Mouse (Mus musculus) stomach, embryonic 15.5 days (tissue): ENCODE measurements around the gene Etfa. TPM values are rescaled to one million over a fixed set of nuclear protein-coding genes. Genes with fewer than 3 reads are reported as not detected.

Source experiments
- ATAC-seq: fragments of 200-750 bp; cut with Nextera tagmentation; 2 replicates; pipeline ENCODE4 v1.8.0; 2017; ENCODE audit warnings: low read depth, moderate number of reproducible peaks, moderate TSS enrichment; ENCODE audit not compliant: insufficient read depth, low FRiP score
- H3K27ac ChIP-seq: fragments of 300-500 bp; sonication (generic); 2 replicates; pipeline ENCODE4 v1.5.1; 2015; ENCODE audit warnings: mild to moderate bottlenecking, inconsistent platforms
- H3K27me3 ChIP-seq: fragments of 300-500 bp; sonication (generic); replicated peaks from 2 replicates; pipeline ENCODE4 v1.6.1; 2015; ENCODE audit warnings: inconsistent platforms
- H3K36me3 ChIP-seq: fragments of 300-500 bp; sonication (generic); 2 replicates; pipeline ENCODE4 v1.6.1; 2015; ENCODE audit warnings: inconsistent platforms
- H3K4me1 ChIP-seq: fragments of 300-500 bp; sonication (generic); 2 replicates; pipeline ENCODE4 v1.6.1; 2015; ENCODE audit warnings: inconsistent platforms
- H3K4me2 ChIP-seq: fragments of 300-500 bp; sonication (generic); 2 replicates; pipeline ENCODE4 v1.6.1; 2015; ENCODE audit warnings: mild to moderate bottlenecking, inconsistent platforms
- H3K4me3 ChIP-seq: fragments of 300-500 bp; sonication (generic); replicated peaks from 2 replicates; pipeline ENCODE4 v1.5.1; 2015; ENCODE audit warnings: inconsistent platforms
- H3K9ac ChIP-seq: fragments of 300-500 bp; sonication (generic); 2 replicates; pipeline ENCODE4 v1.6.1; 2015; ENCODE audit warnings: inconsistent platforms
- H3K9me3 ChIP-seq: fragments of 300-500 bp; sonication (generic); 2 replicates; pipeline ENCODE4 v1.6.1; 2016; ENCODE audit warnings: inconsistent platforms
- WGBS: fragments of 180-500 bp; shearing (Covaris S2); methylation state at CpG from one replicate; pipeline ENCODE4 v1.1.7; 2015; 5-methylcytosine and 5-hydroxymethylcytosine counted together
- polyA plus RNA-seq: library from polyadenylated mRNA; unstranded; fragments of >200 nt; fragmentation: Nextera tagmentation; extraction: Ambion mirVana; gene quantifications from 2 replicates; pipeline ENCODE4 v1.2.1, GENCODE M21; 2015

The Etfa gene
- polyA plus RNA-seq: 247 and 265 TPM in 2 replicates

DNA sequence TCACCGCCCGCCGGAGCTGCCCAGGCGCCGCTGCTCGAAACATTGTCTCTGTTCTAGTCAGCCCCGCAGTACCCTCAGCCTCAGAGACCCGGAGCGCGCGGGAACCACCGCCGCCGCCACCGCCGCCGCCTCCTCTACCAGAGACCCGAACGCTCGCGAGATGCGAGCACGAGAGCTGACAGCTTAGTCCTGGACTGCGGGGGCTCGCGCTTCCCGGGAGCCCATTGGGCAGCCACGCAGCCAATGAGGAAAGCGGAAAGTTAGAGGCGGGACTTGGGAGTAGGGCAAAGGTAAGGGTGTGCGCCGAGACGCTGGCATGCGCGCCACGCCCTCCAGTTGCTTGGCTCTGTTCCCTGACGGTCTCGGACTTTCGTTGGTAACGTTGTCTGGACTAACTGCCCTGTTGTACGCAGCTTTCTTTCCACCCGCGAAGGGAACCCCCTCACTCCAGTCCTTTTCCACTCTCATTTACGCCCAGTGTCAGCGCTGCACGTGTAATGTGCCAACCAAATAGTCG lies at the start of gene Etfa:
Gene Etfa (minus strand): TSS at position 217 of the 517 bp plus-strand sequence.
- peak within 1 kb of the TSS; percentile 96 for H3K4me3 ChIP-seq
- H3K9me3 ChIP-seq: no peaks in the 10 kb centered on the region
- no peaks in the 10 kb centered on the region for H3K36me3 ChIP-seq
- H3K4me2 ChIP-seq: peak within 1 kb of the TSS; percentile 66
- no peaks in the 10 kb centered on the region for H3K27me3 ChIP-seq
- ATAC-seq: peak; percentile 100
- H3K9ac ChIP-seq: peak within 1 kb of the TSS; percentile 84
- 0 out of 2 replicates have a peak, but pooled peaks cover 3% of the 10 kb centered on the region for H3K4me1 ChIP-seq
- H3K27ac ChIP-seq: peak within 1 kb of the TSS; percentile 92
- under 1% methylated on average over 46 of the region's 47 CpGs for WGBS

DNA sequence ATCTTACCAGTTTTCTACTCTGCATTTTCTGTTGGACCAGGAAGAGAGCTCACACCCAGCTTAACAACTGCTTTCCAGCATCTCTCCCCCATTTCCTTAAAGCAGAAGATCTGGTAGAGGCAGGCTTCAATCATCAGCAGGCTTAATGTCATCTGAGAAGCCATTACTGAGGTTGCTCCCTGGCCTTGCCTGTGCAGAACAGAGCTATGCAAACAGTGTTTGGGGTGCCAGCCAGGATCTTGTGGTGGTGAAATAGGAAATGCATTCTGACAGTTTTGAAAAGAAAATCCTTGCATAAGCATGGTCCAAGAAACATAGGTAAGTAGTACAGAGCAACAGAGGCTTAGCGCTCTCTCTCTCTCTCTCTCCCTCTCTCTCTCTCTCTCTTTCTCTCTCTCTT lies 48.9 kb upstream of the Etfa start:
- H3K4me1 ChIP-seq: no peaks in the 10 kb centered on the region; the same call in 1 of the 2 replicates
- WGBS: 85% methylated on average over 1 of the region's 1 CpGs

DNA sequence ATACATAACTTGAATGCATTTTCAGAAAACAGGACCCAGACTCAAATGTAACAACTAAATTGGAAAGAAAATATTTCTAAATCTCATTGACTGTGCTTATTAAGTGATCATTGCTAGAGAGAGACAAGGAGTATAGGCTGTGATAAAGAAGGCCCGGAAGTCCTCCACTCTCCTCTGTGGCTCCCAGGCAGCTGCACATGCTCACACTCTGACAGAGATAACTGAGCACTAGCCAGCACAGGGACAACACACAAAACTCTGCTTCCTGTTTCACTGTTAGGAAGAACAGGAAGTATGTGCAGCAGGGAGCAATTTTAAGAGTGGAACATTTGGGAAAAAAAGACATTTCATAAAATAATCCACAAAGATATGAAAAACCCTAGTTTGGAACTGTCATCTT lies 42.9 kb upstream of the Etfa start:
- no peak overlapping the region for H3K9ac ChIP-seq
- no peaks in the 10 kb centered on the region for H3K36me3 ChIP-seq
- H3K4me1 ChIP-seq: no peaks in the 10 kb centered on the region; the same call in 1 of the 2 replicates
- H3K27ac ChIP-seq: no peak overlapping the region
- 18% methylated on average over 1 of the region's 1 CpGs for WGBS
- no peaks in the 10 kb centered on the region for H3K27me3 ChIP-seq
- no peaks in the 10 kb centered on the region for H3K9me3 ChIP-seq
- no peak overlapping the region for H3K4me2 ChIP-seq
- no peak for ATAC-seq
- no peak overlapping the region for H3K4me3 ChIP-seq

More for the DNA sequence above, 48.9 kb upstream of the Etfa start:
- no peak overlapping the region for H3K27ac ChIP-seq
- H3K4me2 ChIP-seq: no peak overlapping the region
- no peaks in the 10 kb centered on the region for H3K9me3 ChIP-seq
- ATAC-seq: no peak
- H3K36me3 ChIP-seq: no peaks in the 10 kb centered on the region
- no peak overlapping the region for H3K9ac ChIP-seq
- no peaks in the 10 kb centered on the region for H3K27me3 ChIP-seq
- H3K4me3 ChIP-seq: no peak overlapping the region

DNA sequence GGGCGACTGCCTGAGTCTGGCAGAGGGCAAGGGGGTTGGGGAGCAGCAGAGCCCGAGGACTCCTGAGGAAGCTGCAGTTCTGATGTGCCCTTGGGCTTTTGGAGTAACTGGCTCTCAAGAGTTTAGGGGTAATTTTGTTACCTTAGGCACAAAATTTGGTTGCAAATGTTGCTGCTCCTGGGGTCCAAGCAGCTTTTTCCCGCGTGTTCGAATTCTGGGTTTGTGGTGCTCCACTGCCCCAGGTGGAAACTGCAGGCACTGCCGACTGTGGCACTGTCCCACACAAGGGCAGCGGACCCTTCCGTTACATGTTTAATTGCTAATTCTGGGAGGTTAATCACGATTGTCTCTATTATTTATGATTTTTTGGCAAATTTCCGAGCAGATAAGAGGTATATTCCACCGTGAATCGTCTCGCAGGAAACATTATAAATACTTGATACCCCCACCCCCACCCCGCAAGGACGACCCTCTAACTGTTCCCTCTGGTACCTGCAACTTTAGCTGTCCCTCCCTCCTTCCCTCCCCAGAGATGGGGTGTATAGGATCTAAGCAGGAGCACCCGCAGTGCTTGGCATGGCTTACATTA lies 37.4 kb upstream of the Etfa start:
- ATAC-seq: no peak
- Histone ChIP-seq H3K9ac (no peak overlapping the region), H3K36me3 (no peaks in the 10 kb centered on the region), H3K4me1 (peaks cover 21% of the 10 kb centered on the region), H3K4me2 (peak overlapping the region; percentile 32), H3K9me3 (no peaks in the 10 kb centered on the region), H3K4me3 (0 out of 2 replicates have a peak overlapping the region, but pooled peaks have one; percentile 0), H3K27ac (no peak overlapping the region), H3K27me3 (peaks cover 28% of the 10 kb centered on the region)
- 13% methylated on average over 16 of the region's 16 CpGs for WGBS

DNA sequence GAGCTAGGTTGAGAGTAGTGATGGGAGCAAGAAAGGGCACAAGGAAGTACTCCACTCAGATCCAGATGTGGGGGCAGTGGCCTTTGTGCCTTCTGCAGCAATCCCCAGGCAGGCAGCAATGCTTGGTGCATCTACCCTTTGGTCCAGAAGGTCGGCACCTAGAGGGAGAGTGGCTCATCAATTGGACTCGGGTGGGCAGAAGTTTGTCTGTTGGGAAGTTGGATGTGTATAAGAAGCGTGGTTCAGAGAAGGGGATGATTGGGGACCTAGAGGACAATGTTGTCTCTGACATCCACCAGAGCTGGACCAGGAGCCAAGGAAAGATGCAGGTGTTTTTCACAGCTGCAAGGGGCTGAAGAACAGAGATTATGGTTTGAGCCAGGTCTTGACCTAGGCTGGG lies 36.8 kb upstream of the Etfa start:
- 27% methylated on average over 3 of the region's 3 CpGs for WGBS
- Histone ChIP-seq H3K4me1 (peaks cover 26% of the 10 kb centered on the region), H3K4me3 (no peak overlapping the region), H3K36me3 (no peaks in the 10 kb centered on the region), H3K9me3 (no peaks in the 10 kb centered on the region), H3K9ac (no peak overlapping the region), H3K27me3 (peaks cover 33% of the 10 kb centered on the region), H3K4me2 (no peak overlapping the region), H3K27ac (no peak overlapping the region)
- no peak for ATAC-seq

DNA sequence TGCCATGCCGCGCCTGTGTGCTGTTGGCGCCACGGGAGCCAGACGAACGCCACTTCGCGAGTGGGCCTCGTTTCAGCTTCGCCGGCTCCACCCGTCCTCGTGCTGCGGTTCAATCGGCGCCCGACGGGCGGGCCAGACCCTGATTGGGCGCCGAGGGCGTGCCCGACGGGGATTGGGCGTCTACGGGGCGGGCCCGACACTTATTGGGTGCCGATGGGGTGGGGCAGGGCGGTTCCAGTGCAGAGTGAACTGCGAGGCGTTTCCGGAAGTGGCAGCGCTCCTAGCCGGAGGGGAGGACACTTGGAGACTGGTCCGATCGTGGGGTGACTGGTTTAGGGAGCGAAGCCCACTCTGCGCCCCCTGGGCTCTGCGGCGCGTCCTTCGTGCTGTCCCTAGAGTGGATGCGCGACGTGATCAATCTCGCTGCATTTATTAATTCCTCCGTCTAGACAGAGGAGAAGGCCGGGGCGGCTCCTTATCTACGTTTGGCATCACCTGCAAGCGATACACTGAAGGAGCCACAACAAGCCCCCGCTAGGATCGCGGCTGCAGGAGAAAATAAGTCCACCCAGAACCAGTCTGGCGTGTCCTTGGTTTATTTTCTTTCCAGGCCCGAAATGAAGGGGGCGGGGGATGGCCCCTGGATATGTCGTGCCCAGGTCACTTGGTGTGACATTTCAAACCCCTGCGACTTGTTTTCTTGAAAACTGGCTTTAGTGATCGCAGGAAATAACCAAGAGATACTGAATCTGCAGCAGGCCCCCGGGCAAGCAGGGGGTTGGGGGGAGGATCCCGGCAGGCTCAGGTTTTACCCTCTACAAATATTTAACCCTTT lies 34.4 kb upstream of the Etfa start:
- H3K4me3 ChIP-seq: peak overlapping the region; percentile 30
- no peak overlapping the region for H3K9ac ChIP-seq
- 13% methylated on average over 63 of the region's 63 CpGs for WGBS
- peak; percentile 47; the same call in 1 of the 2 replicates for ATAC-seq
- H3K27ac ChIP-seq: no peak overlapping the region
- no peaks in the 10 kb centered on the region for H3K36me3 ChIP-seq
- H3K27me3 ChIP-seq: peaks cover 49% of the 10 kb centered on the region
- peaks cover 45% of the 10 kb centered on the region for H3K4me1 ChIP-seq
- H3K4me2 ChIP-seq: peak overlapping the region; percentile 67
- H3K9me3 ChIP-seq: no peaks in the 10 kb centered on the region

DNA sequence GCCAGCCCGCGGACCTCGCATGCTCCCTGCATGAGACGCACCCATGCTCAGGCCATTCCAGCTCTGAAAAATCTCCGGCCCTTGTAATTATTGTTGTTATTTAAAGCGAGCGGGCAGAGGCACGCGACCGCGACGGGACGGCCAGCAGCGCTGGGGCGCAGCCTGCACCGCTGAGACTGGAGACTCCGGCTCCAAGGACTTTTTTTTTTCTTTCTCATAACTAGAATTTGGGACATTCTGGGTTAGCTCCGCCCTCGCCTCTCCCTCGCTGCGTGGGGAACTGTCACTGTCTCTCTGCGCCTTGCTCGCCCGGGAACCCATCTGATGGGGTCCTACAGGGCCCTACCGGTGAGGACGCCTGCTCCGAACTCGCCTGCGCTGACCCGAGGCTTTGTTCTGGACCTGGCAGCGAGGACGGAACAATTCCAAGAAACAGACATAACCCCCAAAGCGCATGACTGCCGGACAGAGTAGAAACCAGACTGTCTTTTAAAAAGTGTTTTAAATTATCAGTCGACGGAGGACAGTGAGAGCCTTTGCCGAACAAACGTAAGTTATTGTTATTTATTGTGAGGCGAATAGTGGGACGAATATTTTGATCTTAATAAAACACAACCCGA lies 33.6 kb upstream of the Etfa start:
- Histone ChIP-seq H3K4me2 (peak overlapping the region; percentile 67), H3K9me3 (no peaks in the 10 kb centered on the region), H3K4me1 (peaks cover 51% of the 10 kb centered on the region), H3K9ac (no peak overlapping the region), H3K27me3 (peaks cover 54% of the 10 kb centered on the region), H3K27ac (no peak overlapping the region), H3K36me3 (no peaks in the 10 kb centered on the region), H3K4me3 (peak overlapping the region; percentile 48)
- 26% methylated on average over 41 of the region's 41 CpGs for WGBS
- ATAC-seq: no peak

DNA sequence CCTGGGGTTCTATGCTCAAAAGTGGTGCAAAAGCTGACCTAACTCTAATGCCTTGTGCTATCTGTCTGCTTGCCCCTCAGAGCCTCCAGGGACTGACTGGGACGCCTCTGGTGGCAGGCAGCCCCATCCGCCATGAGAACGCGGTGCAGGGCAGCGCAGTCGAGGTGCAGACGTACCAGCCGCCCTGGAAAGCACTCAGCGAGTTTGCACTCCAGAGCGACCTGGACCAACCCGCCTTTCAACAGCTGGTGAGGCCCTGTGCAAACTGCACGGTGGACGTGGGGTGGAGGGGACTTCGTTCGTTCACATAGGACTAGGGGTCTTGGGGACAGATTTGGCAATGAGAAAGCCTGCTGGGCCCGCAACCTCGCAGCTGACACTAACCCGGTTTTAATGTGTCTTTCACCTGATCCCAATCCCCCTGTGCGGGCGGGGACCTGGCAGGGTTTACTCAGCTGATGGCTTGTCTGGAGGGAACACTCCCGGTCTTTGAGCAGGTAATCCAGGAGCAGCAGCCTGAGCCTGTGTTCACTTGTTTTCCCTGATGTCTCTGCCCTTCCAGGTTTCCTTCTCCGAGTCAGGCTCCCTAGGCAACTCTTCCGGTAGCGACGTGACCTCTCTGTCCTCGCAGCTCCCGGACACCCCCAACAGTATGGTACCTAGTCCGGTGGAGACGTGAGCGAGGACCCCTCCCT lies 33.0 kb upstream of the Etfa start:
- Histone ChIP-seq H3K27me3 (peaks cover 54% of the 10 kb centered on the region), H3K9me3 (no peaks in the 10 kb centered on the region), H3K9ac (no peak overlapping the region), H3K27ac (no peak overlapping the region), H3K4me3 (peak overlapping the region; percentile 48), H3K4me1 (peaks cover 52% of the 10 kb centered on the region), H3K4me2 (peak overlapping the region; percentile 67), H3K36me3 (no peaks in the 10 kb centered on the region)
- WGBS: 26% methylated on average over 30 of the region's 30 CpGs
- ATAC-seq: no peak

DNA sequence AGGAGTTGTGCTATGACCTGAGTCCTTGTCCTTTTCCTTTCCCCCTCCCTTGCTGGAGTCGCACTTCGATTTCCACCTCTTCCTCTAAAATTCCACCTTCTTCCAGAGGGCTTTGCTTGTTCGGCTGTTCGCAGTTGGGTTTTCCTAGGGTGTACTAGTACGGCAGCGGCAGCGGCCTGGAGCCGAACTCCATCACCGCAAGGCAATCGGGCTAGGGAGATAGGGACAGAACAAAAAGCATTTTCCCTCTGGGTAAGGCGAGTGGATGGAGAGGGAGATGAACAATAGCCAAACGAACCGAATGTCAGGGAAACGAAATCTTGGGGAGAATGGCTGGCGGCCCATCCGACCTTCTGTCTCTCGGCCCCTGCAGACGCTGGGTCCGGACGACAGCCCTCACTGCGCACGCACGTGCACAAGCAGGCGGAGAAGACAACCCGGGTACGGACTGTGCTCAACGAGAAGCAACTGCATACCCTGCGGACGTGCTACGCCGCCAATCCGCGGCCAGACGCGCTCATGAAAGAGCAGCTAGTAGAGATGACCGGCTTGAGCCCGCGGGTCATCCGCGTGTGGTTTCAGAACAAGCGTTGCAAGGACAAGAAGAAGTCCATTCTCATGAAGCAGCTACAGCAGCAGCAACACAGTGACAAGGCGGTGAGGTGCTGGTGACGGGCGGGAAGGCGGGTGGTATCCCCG lies 31.8 kb upstream of the Etfa start:
- H3K4me1 ChIP-seq: peaks cover 57% of the 10 kb centered on the region
- 0 out of 2 replicates have a peak overlapping the region, but pooled peaks have one; percentile 2 for H3K9ac ChIP-seq
- H3K9me3 ChIP-seq: no peaks in the 10 kb centered on the region
- 10% methylated on average over 46 of the region's 46 CpGs for WGBS
- H3K27ac ChIP-seq: no peak overlapping the region
- H3K4me2 ChIP-seq: peak overlapping the region; percentile 67
- H3K4me3 ChIP-seq: peak overlapping the region; percentile 48
- peaks cover 54% of the 10 kb centered on the region for H3K27me3 ChIP-seq
- no peak for ATAC-seq
- H3K36me3 ChIP-seq: no peaks in the 10 kb centered on the region

DNA sequence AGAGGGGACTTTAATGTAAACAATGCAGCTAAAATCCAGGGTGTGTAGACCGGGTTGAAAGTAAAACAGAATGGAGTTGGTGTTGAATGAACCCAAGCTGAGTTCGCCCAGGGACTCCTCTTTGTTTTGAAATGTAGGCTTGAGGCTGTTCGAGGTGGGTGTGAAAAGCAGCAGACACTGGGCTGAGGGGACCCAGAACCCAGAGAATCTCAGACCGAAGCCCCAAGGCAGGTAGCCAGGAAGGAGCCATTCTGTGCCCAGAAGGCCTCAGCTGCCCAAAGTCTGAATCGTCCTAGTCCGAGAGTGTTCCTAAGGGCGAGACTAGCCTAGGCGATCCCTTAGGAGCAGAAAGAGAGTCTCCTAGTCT lies 31.3 kb upstream of the Etfa start:
- H3K27ac ChIP-seq: no peak overlapping the region
- H3K36me3 ChIP-seq: no peaks in the 10 kb centered on the region
- peak overlapping the region; percentile 67 for H3K4me2 ChIP-seq
- H3K9me3 ChIP-seq: no peaks in the 10 kb centered on the region
- H3K4me1 ChIP-seq: peaks cover 57% of the 10 kb centered on the region
- H3K9ac ChIP-seq: no peak overlapping the region
- peak overlapping the region; percentile 48 for H3K4me3 ChIP-seq
- ATAC-seq: no peak
- peaks cover 58% of the 10 kb centered on the region for H3K27me3 ChIP-seq
- WGBS: 35% methylated on average over 8 of the region's 8 CpGs
